Mouse (Mus musculus) thymus, adult 2 months (tissue): Measurements from ENCODE around the gene Wasf3.

Source experiments
- CTCF ChIP-seq: fragments of 200-500 bp; IDR thresholded peaks from 2 replicates; pipeline ENCODE4 v1.5.1; 2012; ENCODE audit warnings: mild to moderate bottlenecking, control low read depth, low read length, moderate library complexity, borderline replicate concordance; ENCODE audit not compliant: control insufficient read depth, poor library complexity, insufficient read depth; ENCODE audit errors: extremely low read depth
- POLR2A ChIP-seq: fragments of 200-500 bp; IDR thresholded peaks from 2 replicates; pipeline ENCODE4 v1.6.1; 2012; ENCODE audit warnings: mild to moderate bottlenecking, low read length, control low read depth, moderate library complexity; ENCODE audit not compliant: control insufficient read depth, poor library complexity, insufficient read depth; ENCODE audit errors: extremely low read depth

- TF ChIP-seq CTCF, result no peak
- no peak for TF ChIP-seq POLR2A
Observed at GRCm38 (mm10) chr5:146432476-146432875, 47.7 kb downstream of the Wasf3 start.
